In the genomic region with DNA sequence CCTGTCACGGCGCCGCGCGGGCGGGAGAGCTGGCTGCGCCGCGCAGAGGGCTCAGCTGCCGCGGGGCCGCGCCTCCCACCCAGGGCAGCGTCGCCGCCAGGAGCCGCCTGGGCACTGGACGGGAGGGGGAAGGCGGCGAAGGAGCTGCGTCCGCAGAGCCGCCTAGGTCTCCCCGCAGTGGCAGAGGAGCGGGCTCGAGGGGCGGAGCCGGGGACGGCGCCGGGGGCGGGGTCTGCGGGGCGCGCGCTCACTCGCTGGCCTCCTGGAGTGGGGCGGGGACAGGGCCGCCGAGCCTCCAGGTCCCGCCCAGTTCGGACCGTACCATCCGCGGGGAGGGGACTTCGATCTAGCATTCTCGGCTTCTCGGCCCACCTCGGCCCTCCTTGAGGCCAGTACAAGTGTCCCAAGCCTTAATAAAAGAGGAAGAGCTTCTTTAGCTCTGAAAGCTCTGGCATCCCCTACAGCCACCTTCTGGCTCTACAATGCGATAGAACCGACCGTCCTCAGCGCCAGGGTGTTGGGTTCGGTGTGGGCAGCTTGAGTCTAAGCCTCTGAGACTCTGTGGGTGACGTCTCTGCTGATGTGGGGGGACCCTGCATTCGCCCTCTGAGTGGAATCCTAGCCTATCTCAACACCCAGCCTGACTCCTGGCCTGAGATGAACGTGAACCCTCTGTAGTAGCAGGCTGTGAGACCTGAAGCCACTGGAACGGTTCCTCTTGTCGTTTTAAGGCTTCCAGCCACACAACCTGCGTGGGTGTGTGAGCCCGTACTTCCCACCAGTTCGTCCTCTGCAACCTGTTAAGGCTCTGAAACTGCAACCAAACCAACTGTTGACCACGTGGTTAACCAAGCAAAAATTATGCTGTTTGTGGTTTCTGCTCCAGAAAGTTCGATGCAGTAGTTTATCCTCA, we compare ENCODE assay signal across 8 mouse cellular contexts. TPM values are rescaled to one million over a fixed set of nuclear protein-coding genes. Genes with fewer than 3 reads are reported as not detected.
DNase-seq lines count a peak whose midpoint lies in the region; ATAC-seq and TF ChIP-seq lines count a peak whose summit lies in the region.

A gene (minus strand): TSS at position 182 of the 913 bp plus-strand sequence.

- WGBS in macrophage (ENCODE audit: missing documents), result under 1% methylated on average over 63 of the region's 64 CpGs

- 0 out of 2 replicates have a peak, but pooled peaks have one; percentile 4 for TF ChIP-seq CTCF in cortical plate, adult 2 months (IDR thresholded peaks at IDR 0.05; ENCODE audit: extremely low read depth, insufficient read depth, low read length)
- peak; percentile 22 for TF ChIP-seq CTCF in left cerebral cortex, adult 2 months (IDR thresholded peaks at IDR 0.05)

- H3K4me1 ChIP-seq in cortical plate, adult 2 months (ENCODE audit: control insufficient read depth, insufficient read depth, low read length), result peaks cover 9% of the 10 kb centered on the region

- intact Hi-C loops in left cerebral cortex, adult 2 months (cut with DNase I), result loop anchor here (1.0 to 10.0 kb wide), 6 partner anchors 45 to 267 kb away; a partner anchor contains a TSS

- peak within 1 kb of the TSS; percentile 94 for H3K27ac ChIP-seq in cortical plate, adult 2 months (ENCODE audit: insufficient read depth, low read length)
- H3K27ac ChIP-seq in left cerebral cortex, adult 2 months, result peak within 1 kb of the TSS; percentile 99
- H3K27ac ChIP-seq in macrophage, result peak within 1 kb of the TSS; percentile 82

- peak; percentile 83 for ATAC-seq in activated CD4-positive, CD25-positive, alpha-beta regulatory T cell, adult 4 months

- peak; percentile 77 for TF ChIP-seq POLR2A in cortical plate, adult 2 months (IDR thresholded peaks at IDR 0.05; ENCODE audit: extremely low read depth, insufficient read depth, low read length)

- DNase-seq in gastrocnemius, adult 8-10 months (ENCODE audit: low spot score in 2 of 2), result peak; percentile 98
- peak; percentile 83 for DNase-seq in hindlimb bud, embryonic 11.5 days (ENCODE audit: extremely low spot score, low read depth, low spot score)
- DNase-seq in left cerebral cortex, adult 2 months (ENCODE audit: extremely low spot score in 1 of 2, low spot score in 2 of 2), result peak; percentile 99 to 100
- peak; percentile 98 for DNase-seq in retina, postnatal 7 days (ENCODE audit: low read depth, low spot score)
- DNase-seq in urinary bladder, adult 18-20 months (ENCODE audit: low spot score in 2 of 2), result peak; percentile 97 to 98

- H3K36me3 ChIP-seq in macrophage (ENCODE audit: inconsistent target), result no peaks in the 10 kb centered on the region

- H3K4me3 ChIP-seq in cortical plate, adult 2 months (ENCODE audit: insufficient read depth, low read length), result peak within 1 kb of the TSS; percentile 44
- peak within 1 kb of the TSS; percentile 80 for H3K4me3 ChIP-seq in left cerebral cortex, adult 2 months
- peak within 1 kb of the TSS; percentile 84 for H3K4me3 ChIP-seq in macrophage (ENCODE audit: inconsistent target)

- peaks cover 44% of the 10 kb centered on the region for H3K79me2 ChIP-seq in macrophage (ENCODE audit: inconsistent target)

RNA-seq across cellular contexts. Expression of the gene that starts here (rescaled TPM):
- polyA plus RNA-seq in activated CD4-positive, CD25-positive, alpha-beta regulatory T cell, adult 4 months (2017; shearing (Covaris generic)), result 1 to 10 TPM; 7.2 to 9.1 TPM
- 70.2 and 70.3 TPM in 2 replicates for polyA plus RNA-seq in cortical plate, adult 2 months (2012; rRNA removed)
- total RNA-seq in gastrocnemius, adult 8-10 months (2022), result 10 to 100 TPM; 69.0 to 91.3 (median 78.6) TPM
- total RNA-seq in left cerebral cortex, adult 2 months (2021), result 100 to 1,000 TPM; 171 to 190 TPM
- 1,000 to 10,000 TPM in 1 of 26 experiments, 100 to 1,000 TPM in 25; 211 to 1,161 (median 659) TPM for total RNA-seq in macrophage (2018; cell fraction: chromatin; rRNA removed)
- total RNA-seq in macrophage (2018; cell fraction: cytosol; rRNA removed), result 10 to 100 TPM; 32.2 to 82.9 (median 55.1) TPM
- total RNA-seq in macrophage (2018; cell fraction: nucleus; rRNA removed), result 100 to 1,000 TPM; 113 to 428 (median 276) TPM
- polyA plus RNA-seq in macrophage (2018), result 24.4 to 43.8 TPM (median 40.1 TPM) in 3 replicates

Comparison
In these comparisons a context has a peak if more than half of its experiments do, and no peak if none do; other contexts are left out.
1. Peak in every context shown above with its lines: DNase-seq, ATAC-seq, H3K4me3 ChIP-seq and H3K27ac ChIP-seq.